Mouse (Mus musculus) bone marrow, adult 2 months (tissue): ENCODE data around the gene Flcn.

Source experiments
- CTCF ChIP-seq: fragments of 200-500 bp; IDR thresholded peaks from 2 replicates; pipeline ENCODE4 v1.5.1; 2011; ENCODE audit warnings: low read length, control low read depth; ENCODE audit not compliant: control insufficient read depth, insufficient read depth
- POLR2A ChIP-seq: fragments of 200-500 bp; IDR thresholded peaks from 2 replicates; pipeline ENCODE4 v1.6.1; 2011; ENCODE audit warnings: low read depth, mild to moderate bottlenecking, control low read depth, low read length, borderline replicate concordance; ENCODE audit not compliant: control insufficient read depth

GRCm38 (mm10) chr11:59810480-59811158 lies 803 bp upstream of the Flcn start:
- TF ChIP-seq CTCF: no peak
- no peak for TF ChIP-seq POLR2A
